Comparison of ENCODE assay signal across 8 mouse cellular contexts in genomic region chr12:100726651-100727050, GRCm38 (mm10). TPM values are rescaled to one million over a fixed set of nuclear protein-coding genes. Genes with fewer than 3 reads are reported as not detected.
A peak's percentile ranks its signal among the peaks of the same experiment; 100 is the strongest.
DNase-seq lines count a peak whose midpoint lies in the region; ATAC-seq lines count a peak whose summit lies in the region.

Rps6ka5 (minus strand) TSS chr12:100726983.

- H3K4me3 ChIP-seq in kidney, embryonic 14.5 days (ENCODE audit: low read length), result peak within 1 kb of the TSS; percentile 82; the same call in 1 of the 2 replicates
- H3K4me3 ChIP-seq in hindbrain, embryonic 15.5 days, result peak within 1 kb of the TSS; percentile 96; the same call in 1 of the 2 replicates

- no peak within 1 kb of the TSS; the same call in 1 of the 2 replicates for H3K4me2 ChIP-seq in kidney, embryonic 14.5 days (replicated peaks; ENCODE audit: low read depth, low read length)
- peak within 1 kb of the TSS; percentile 64 for H3K4me2 ChIP-seq in hindbrain, embryonic 15.5 days

- no peak within 1 kb of the TSS for H3K9ac ChIP-seq in kidney, embryonic 14.5 days (ENCODE audit: low read depth, low read length)
- no peak within 1 kb of the TSS for H3K9ac ChIP-seq in hindbrain, embryonic 15.5 days

- no peaks in the 10 kb centered on the region for H3K9me3 ChIP-seq in kidney, embryonic 14.5 days (ENCODE audit: control insufficient read depth, low read length)
- H3K9me3 ChIP-seq in hindbrain, embryonic 15.5 days, result no peaks in the 10 kb centered on the region

- no peaks in the 10 kb centered on the region for H3K27me3 ChIP-seq in kidney, embryonic 14.5 days (ENCODE audit: control insufficient read depth, insufficient read depth, low read length)
- no peaks in the 10 kb centered on the region for H3K27me3 ChIP-seq in hindbrain, embryonic 15.5 days

- H3K36me3 ChIP-seq in kidney, embryonic 14.5 days (ENCODE audit: control insufficient read depth, insufficient read depth, low read length), result no peaks in the 10 kb centered on the region
- no peaks in the 10 kb centered on the region for H3K36me3 ChIP-seq in hindbrain, embryonic 15.5 days

- H3K27ac ChIP-seq in kidney, embryonic 14.5 days (ENCODE audit: low read depth, low read length), result no peak within 1 kb of the TSS
- H3K27ac ChIP-seq in hindbrain, embryonic 15.5 days (replicated peaks), result no peak within 1 kb of the TSS

- DNase-seq in kidney, postnatal 25 days, result no peak
- no peak for DNase-seq in spleen, adult 18-20 months
- no peak for DNase-seq in thymus, postnatal 14 days
- no peak for DNase-seq in retina, embryonic 14.5 days (ENCODE audit: low spot score)

- H3K4me1 ChIP-seq in kidney, embryonic 14.5 days (ENCODE audit: control insufficient read depth, insufficient read depth, low read length), result peaks cover 6% of the 10 kb centered on the region; the same call in 1 of the 2 replicates
- H3K4me1 ChIP-seq in hindbrain, embryonic 15.5 days (replicated peaks), result peaks cover 22% of the 10 kb centered on the region

- ATAC-seq in kidney, embryonic 14.5 days (ENCODE audit: low FRiP score, low TSS enrichment), result no peak
- no peak for ATAC-seq in erythroid progenitor cell, adult 5-6 weeks (replicated peaks; ENCODE audit: low FRiP score, poor library complexity, severe bottlenecking)
- no peak for ATAC-seq in hindbrain, embryonic 15.5 days (ENCODE audit: low FRiP score, low read depth)
- no peak for ATAC-seq in megakaryocyte, adult 5-6 weeks (ENCODE audit: poor library complexity, severe bottlenecking)

- 99% methylated on average over 4 of the region's 4 CpGs for WGBS in kidney, embryonic 14.5 days
- 91% methylated on average over 4 of the region's 4 CpGs for WGBS in hindbrain, embryonic 15.5 days

RNA-seq across cellular contexts. Expression of gene Rps6ka5, which starts in this region (rescaled TPM):
- polyA plus RNA-seq in kidney, embryonic 14.5 days (2014; fragmentation: Nextera tagmentation; extraction: Ambion mirVana), result 3.6 and 5.5 TPM in 2 replicates
- total RNA-seq in erythroid progenitor cell, adult 5-6 weeks (2015; ENCODE audit: low replicate concordance), result 18.0 and 22.2 TPM in 2 replicates
- total RNA-seq in erythroid progenitor cell, adult 5-6 weeks (2017; ENCODE audit: low replicate concordance), result 21.6 and 21.8 TPM in 2 replicates
- polyA plus RNA-seq in hindbrain, embryonic 15.5 days (2015; fragmentation: Nextera tagmentation; extraction: Ambion mirVana), result 6.3 and 6.8 TPM in 2 replicates
- 18.2 and 19.4 TPM in 2 replicates for total RNA-seq in megakaryocyte, adult 5-6 weeks (2015)
- 30.9 and 37.6 TPM in 2 replicates for total RNA-seq in megakaryocyte, adult 5-6 weeks (2017)
